9 mouse cellular contexts compared by ENCODE assay signal in genomic region chr11:102317901-102318575, GRCm38 (mm10). TPM values are rescaled to one million over a fixed set of nuclear protein-coding genes. Genes with fewer than 3 reads are reported as not detected.
A peak's percentile ranks its signal among the peaks of the same experiment; 100 is the strongest.
DNase-seq lines count a peak whose midpoint lies in the region; ATAC-seq and TF ChIP-seq lines count a peak whose summit lies in the region.
"Had no signal": no experiment of that assay in that cellular context is flagged by ENCODE, and none has a peak within 500 bp of the region (broad histone marks: within the 10 kb centered on the region; RNA-seq: fewer than 3 reads in every experiment).

No protein-coding gene starts in this region.

- peak; percentile 82 for DNase-seq in CD4-positive helper T cell, adult 2 months (ENCODE audit: low read depth, low spot score)
- DNase-seq in adrenal gland, adult 18-20 months (ENCODE audit: low spot score in 2 of 2): peak; percentile 71
- peak; percentile 78 for DNase-seq in embryonic facial prominence, embryonic 11.5 days (ENCODE audit: low spot score)
- peak; percentile 94 for DNase-seq in lung, postnatal 0 days (ENCODE audit: low spot score)
- peak; percentile 83 for DNase-seq in ovary, postnatal 36 days (ENCODE audit: low spot score)
- DNase-seq in urinary bladder, postnatal 14 days (ENCODE audit: low spot score): peak; percentile 75

- no peak for TF ChIP-seq EP300 in lung, postnatal 0 days (IDR thresholded peaks at IDR 0.05)

- peaks cover 4% of the 10 kb centered on the region; the same call in 1 of the 2 replicates for H3K4me1 ChIP-seq in embryonic facial prominence, embryonic 11.5 days (ENCODE audit: control insufficient read depth, insufficient read depth, low read length)
- peaks cover 21% of the 10 kb centered on the region for H3K4me1 ChIP-seq in heart, embryonic 12.5 days (replicated peaks)
- H3K4me1 ChIP-seq in kidney, embryonic 15.5 days: peaks cover 23% of the 10 kb centered on the region
- peaks cover 3% of the 10 kb centered on the region; the same call in 1 of the 2 replicates for H3K4me1 ChIP-seq in lung, postnatal 0 days (ENCODE audit: insufficient read depth, low read depth, low read length)

- no peak for TF ChIP-seq CTCF in lung, postnatal 0 days (IDR thresholded peaks at IDR 0.05)

- 0% methylated on average over 47 of the region's 77 CpGs for WGBS in embryonic facial prominence, embryonic 11.5 days
- WGBS in heart, embryonic 12.5 days: under 1% methylated on average over 35 of the region's 77 CpGs
- WGBS in kidney, embryonic 15.5 days: under 1% methylated on average over 53 of the region's 77 CpGs
- 4% methylated on average over 48 of the region's 77 CpGs for WGBS in lung, postnatal 0 days

- ATAC-seq in embryonic facial prominence, embryonic 11.5 days (replicated peaks; ENCODE audit: insufficient number of reproducible peaks, low FRiP score, low TSS enrichment, low read depth): peak; percentile 58
- ATAC-seq in heart, embryonic 12.5 days (ENCODE audit: insufficient number of reproducible peaks, low FRiP score): peak; percentile 65
- peak; percentile 62 for ATAC-seq in kidney, embryonic 15.5 days (replicated peaks; ENCODE audit: low FRiP score)
- peak; percentile 63 for ATAC-seq in lung, postnatal 0 days

- H3K36me3 ChIP-seq in embryonic facial prominence, embryonic 11.5 days (replicated peaks; ENCODE audit: control insufficient read depth, insufficient read depth, low read depth, low read length): no peaks in the 10 kb centered on the region; the same call in 1 of the 2 replicates
- peaks cover 24% of the 10 kb centered on the region for H3K36me3 ChIP-seq in heart, embryonic 12.5 days
- H3K36me3 ChIP-seq in kidney, embryonic 15.5 days: peaks cover 27% of the 10 kb centered on the region
- H3K36me3 ChIP-seq in lung, postnatal 0 days (ENCODE audit: insufficient read depth, low read length): peaks cover 14% of the 10 kb centered on the region; the same call in 1 of the 2 replicates

- H3K4me3 ChIP-seq in embryonic facial prominence, embryonic 11.5 days (ENCODE audit: low read depth, low read length): peak overlapping the region; percentile 100
- peak overlapping the region; percentile 91 for H3K4me3 ChIP-seq in heart, embryonic 12.5 days
- H3K4me3 ChIP-seq in kidney, embryonic 15.5 days (replicated peaks): peak overlapping the region; percentile 100
- H3K4me3 ChIP-seq in lung, postnatal 0 days (ENCODE audit: low read depth, low read length): peak overlapping the region; percentile 99

- peak overlapping the region; percentile 99 for H3K27ac ChIP-seq in embryonic facial prominence, embryonic 11.5 days (replicated peaks; ENCODE audit: low read depth, low read length)
- peak overlapping the region; percentile 99 for H3K27ac ChIP-seq in heart, embryonic 12.5 days (ENCODE audit: poor library complexity, severe bottlenecking)
- peak overlapping the region; percentile 99 for H3K27ac ChIP-seq in kidney, embryonic 15.5 days
- H3K27ac ChIP-seq in lung, postnatal 0 days (ENCODE audit: low read length): peak overlapping the region; percentile 99

- peak overlapping the region; percentile 90 for H3K4me2 ChIP-seq in embryonic facial prominence, embryonic 11.5 days (ENCODE audit: low read depth, low read length)
- peak overlapping the region; percentile 89 for H3K4me2 ChIP-seq in heart, embryonic 12.5 days
- H3K4me2 ChIP-seq in kidney, embryonic 15.5 days: peak overlapping the region; percentile 89
- H3K4me2 ChIP-seq in lung, postnatal 0 days (replicated peaks; ENCODE audit: low read depth, low read length): peak overlapping the region; percentile 69

- H3K9me3 ChIP-seq in embryonic facial prominence, embryonic 11.5 days (replicated peaks; ENCODE audit: control insufficient read depth, low read length): no peaks in the 10 kb centered on the region
- H3K9me3 ChIP-seq in heart, embryonic 12.5 days (replicated peaks): no peaks in the 10 kb centered on the region
- H3K9me3 ChIP-seq in kidney, embryonic 15.5 days (replicated peaks): no peaks in the 10 kb centered on the region
- H3K9me3 ChIP-seq in lung, postnatal 0 days (ENCODE audit: low read length): no peaks in the 10 kb centered on the region

- H3K9ac ChIP-seq in embryonic facial prominence, embryonic 11.5 days (replicated peaks; ENCODE audit: low read length): peak overlapping the region; percentile 100
- peak overlapping the region; percentile 98 for H3K9ac ChIP-seq in heart, embryonic 12.5 days
- H3K9ac ChIP-seq in kidney, embryonic 15.5 days: peak overlapping the region; percentile 100
- peak overlapping the region; percentile 98 for H3K9ac ChIP-seq in lung, postnatal 0 days (replicated peaks; ENCODE audit: low read depth)

- H3K27me3 ChIP-seq in embryonic facial prominence, embryonic 11.5 days (ENCODE audit: control insufficient read depth, insufficient read depth, low read length): no peaks in the 10 kb centered on the region
- H3K27me3 ChIP-seq in heart, embryonic 12.5 days (replicated peaks): no peaks in the 10 kb centered on the region; the same call in 1 of the 2 replicates
- H3K27me3 ChIP-seq in kidney, embryonic 15.5 days: no peaks in the 10 kb centered on the region
- no peaks in the 10 kb centered on the region for H3K27me3 ChIP-seq in lung, postnatal 0 days (replicated peaks; ENCODE audit: insufficient read depth, low read length)

RNA-seq across cellular contexts. Expression of gene Ubtf, which starts 1.5 kb away (rescaled TPM):
- total RNA-seq in adrenal gland, adult 18-20 months (2021): 100 to 1,000 TPM in 1 of 2 experiments, 10 to 100 TPM in 1; 93.7 to 117 TPM
- polyA plus RNA-seq in embryonic facial prominence, embryonic 11.5 days (2014; fragmentation: Nextera tagmentation; extraction: Ambion mirVana): 81.0 and 84.5 TPM in 2 replicates
- polyA plus RNA-seq in heart, embryonic 12.5 days (2016; fragmentation: Nextera tagmentation; extraction: Ambion mirVana): 65.4 and 68.6 TPM in 2 replicates
- polyA plus RNA-seq in kidney, embryonic 15.5 days (2015; fragmentation: Nextera tagmentation; extraction: Ambion mirVana): 95.3 and 100 TPM in 2 replicates
- 53.7 and 60.9 TPM in 2 replicates for polyA plus RNA-seq in lung, postnatal 0 days (2015; fragmentation: Nextera tagmentation; extraction: Ambion mirVana)

RNA-seq across cellular contexts. Expression of gene Atxn7l3, which starts 21.6 kb away (rescaled TPM):
- 10 to 100 TPM; 44.3 to 53.4 TPM for total RNA-seq in adrenal gland, adult 18-20 months (2021)
- polyA plus RNA-seq in embryonic facial prominence, embryonic 11.5 days (2014; fragmentation: Nextera tagmentation; extraction: Ambion mirVana): 15.1 and 17.3 TPM in 2 replicates
- 10.9 and 11.8 TPM in 2 replicates for polyA plus RNA-seq in heart, embryonic 12.5 days (2016; fragmentation: Nextera tagmentation; extraction: Ambion mirVana)
- 12.3 and 14.0 TPM in 2 replicates for polyA plus RNA-seq in kidney, embryonic 15.5 days (2015; fragmentation: Nextera tagmentation; extraction: Ambion mirVana)
- 9.6 and 10.2 TPM in 2 replicates for polyA plus RNA-seq in lung, postnatal 0 days (2015; fragmentation: Nextera tagmentation; extraction: Ambion mirVana)

RNA-seq across cellular contexts. Expression of gene Tmub2, which starts 33.3 kb away (rescaled TPM):
- 10 to 100 TPM; 43.3 to 55.3 TPM for total RNA-seq in adrenal gland, adult 18-20 months (2021)
- polyA plus RNA-seq in embryonic facial prominence, embryonic 11.5 days (2014; fragmentation: Nextera tagmentation; extraction: Ambion mirVana): 40.9 and 50.1 TPM in 2 replicates
- 35.7 and 38.9 TPM in 2 replicates for polyA plus RNA-seq in heart, embryonic 12.5 days (2016; fragmentation: Nextera tagmentation; extraction: Ambion mirVana)
- polyA plus RNA-seq in kidney, embryonic 15.5 days (2015; fragmentation: Nextera tagmentation; extraction: Ambion mirVana): 48.9 and 57.9 TPM in 2 replicates
- polyA plus RNA-seq in lung, postnatal 0 days (2015; fragmentation: Nextera tagmentation; extraction: Ambion mirVana): 46.1 and 47.4 TPM in 2 replicates

RNA-seq across cellular contexts. Expression of gene Slc4a1, which starts 48.0 kb away (rescaled TPM):
- under 1 TPM; 0.23 to 0.80 TPM for total RNA-seq in adrenal gland, adult 18-20 months (2021)
- 25.8 and 28.5 TPM in 2 replicates for polyA plus RNA-seq in embryonic facial prominence, embryonic 11.5 days (2014; fragmentation: Nextera tagmentation; extraction: Ambion mirVana)
- polyA plus RNA-seq in heart, embryonic 12.5 days (2016; fragmentation: Nextera tagmentation; extraction: Ambion mirVana): 114 and 116 TPM in 2 replicates
- 12.8 and 20.2 TPM in 2 replicates for polyA plus RNA-seq in kidney, embryonic 15.5 days (2015; fragmentation: Nextera tagmentation; extraction: Ambion mirVana)
- 9.7 and 9.8 TPM in 2 replicates for polyA plus RNA-seq in lung, postnatal 0 days (2015; fragmentation: Nextera tagmentation; extraction: Ambion mirVana)

RNA-seq across cellular contexts. Expression of gene Asb16, which starts 49.5 kb away (rescaled TPM):
- under 1 TPM; 0.30 to 0.61 TPM for total RNA-seq in adrenal gland, adult 18-20 months (2021)
- polyA plus RNA-seq in embryonic facial prominence, embryonic 11.5 days (2014; fragmentation: Nextera tagmentation; extraction: Ambion mirVana): 0.11 TPM in 1 of 2 replicates, not detected in the other
- 0.06 and 0.13 TPM in 2 replicates for polyA plus RNA-seq in heart, embryonic 12.5 days (2016; fragmentation: Nextera tagmentation; extraction: Ambion mirVana)
- 0.10 and 0.13 TPM in 2 replicates for polyA plus RNA-seq in kidney, embryonic 15.5 days (2015; fragmentation: Nextera tagmentation; extraction: Ambion mirVana)
- polyA plus RNA-seq in lung, postnatal 0 days (2015; fragmentation: Nextera tagmentation; extraction: Ambion mirVana): not detected in 2 replicates
- total RNA-seq: hematopoietic stem cell, adult 5-6 weeks had no signal

Comparison
In these comparisons a context has a peak if more than half of its experiments do, and no peak if none do; other contexts are left out.
1. Peak in every context shown above with its lines: DNase-seq, ATAC-seq, H3K4me3 ChIP-seq and H3K27ac ChIP-seq.